Mouse (Mus musculus) forebrain, embryonic 11.5 days (tissue): Measurements from ENCODE around the gene Zfhx3. TPM values are rescaled to one million over a fixed set of nuclear protein-coding genes. Genes with fewer than 3 reads are reported as not detected.

Experiments used
- ATAC-seq: fragments of 200-750 bp; cut with Nextera tagmentation; replicated peaks from 2 replicates; pipeline ENCODE4 v1.8.0; 2017; ENCODE audit warnings: moderate TSS enrichment; ENCODE audit not compliant: low FRiP score
- DNase-seq: peaks from one replicate; pipeline ENCODE4 v3.0.0-alpha.2; 2017; ENCODE audit warnings: low spot score
- H3K27ac ChIP-seq: fragments of 300-500 bp; sonication (generic); 2 replicates; pipeline ENCODE4 v1.5.1; 2014; ENCODE audit warnings: low read depth, low read length
- H3K27me3 ChIP-seq: fragments of 300-500 bp; sonication (generic); 2 replicates; pipeline ENCODE4 v1.6.1; 2014; ENCODE audit warnings: mild to moderate bottlenecking, low read length, mixed read lengths; ENCODE audit not compliant: control insufficient read depth, insufficient read depth
- H3K36me3 ChIP-seq: fragments of 300-500 bp; sonication (generic); 2 replicates; pipeline ENCODE4 v1.6.1; 2014; ENCODE audit warnings: mild to moderate bottlenecking, low read length, moderate library complexity, mixed read lengths; ENCODE audit not compliant: control insufficient read depth, insufficient read depth
- H3K4me1 ChIP-seq: fragments of 300-500 bp; sonication (generic); replicated peaks from 2 replicates; pipeline ENCODE4 v1.6.1; 2014; ENCODE audit warnings: low read length, mixed read lengths; ENCODE audit not compliant: control insufficient read depth, insufficient read depth
- H3K4me2 ChIP-seq: fragments of 300-500 bp; sonication (generic); 2 replicates; pipeline ENCODE4 v1.6.1; 2014; ENCODE audit warnings: low read depth, mild to moderate bottlenecking, low read length, moderate library complexity, mixed read lengths; ENCODE audit not compliant: severe bottlenecking
- H3K4me3 ChIP-seq: fragments of 300-500 bp; sonication (generic); 2 replicates; pipeline ENCODE4 v1.5.1; 2014; ENCODE audit warnings: low read depth, low read length
- H3K9ac ChIP-seq: fragments of 300-500 bp; sonication (generic); 2 replicates; pipeline ENCODE4 v1.6.1; 2014; ENCODE audit warnings: low read length
- H3K9me3 ChIP-seq: fragments of 300-500 bp; sonication (generic); 2 replicates; pipeline ENCODE4 v1.6.1; 2016; ENCODE audit warnings: low read length, mixed read lengths; ENCODE audit not compliant: control insufficient read depth
- WGBS: fragments of 180-500 bp; shearing (Covaris S2); extraction: QIAGEN DNeasy Blood & Tissue Kit; methylation state at CpG from one replicate; pipeline ENCODE4 v1.1.7; 2014; 5-methylcytosine and 5-hydroxymethylcytosine counted together
- polyA plus RNA-seq: library from polyadenylated mRNA; unstranded; fragments of >200 nt; fragmentation: Nextera tagmentation; extraction: Ambion mirVana; gene quantifications from 2 replicates; pipeline ENCODE4 v1.2.1, GENCODE M21; 2014

Zfhx3 gene
- polyA plus RNA-seq, 1 experiment from 2014 or later, result 22.9 TPM

GRCm38 (mm10) chr8:108847356-108847755 is 904.9 kb downstream of the Zfhx3 start:
- H3K4me2 ChIP-seq, result no peak overlapping the region
- no peak overlapping the region for H3K9ac ChIP-seq
- H3K27me3 ChIP-seq, result no peaks in the 10 kb centered on the region
- no peak overlapping the region for H3K27ac ChIP-seq
- H3K4me1 ChIP-seq, result no peaks in the 10 kb centered on the region
- 75% methylated on average over 2 of the region's 2 CpGs for WGBS
- ATAC-seq (no peak), DNase-seq (no peak)
- H3K9me3 ChIP-seq, result no peaks in the 10 kb centered on the region
- no peak overlapping the region for H3K4me3 ChIP-seq
- H3K36me3 ChIP-seq, result no peaks in the 10 kb centered on the region; the same call in 1 of the 2 replicates

- ATAC-seq (no peak), DNase-seq (no peak)
- H3K9ac ChIP-seq, result no peak overlapping the region
- H3K4me2 ChIP-seq, result no peak overlapping the region
- H3K4me3 ChIP-seq, result no peak overlapping the region
- H3K36me3 ChIP-seq, result no peaks in the 10 kb centered on the region; the same call in 1 of the 2 replicates
- H3K27me3 ChIP-seq, result no peaks in the 10 kb centered on the region
- 0 out of 2 replicates have a peak, but pooled peaks cover 2% of the 10 kb centered on the region for H3K4me1 ChIP-seq
- no peaks in the 10 kb centered on the region for H3K9me3 ChIP-seq
- H3K27ac ChIP-seq, result no peak overlapping the region
- WGBS, result 79% methylated on average over 3 of the region's 3 CpGs
Measured at GRCm38 (mm10) chr8:108848484-108848883, 906.0 kb downstream of the Zfhx3 start.

- Histone ChIP-seq H3K27ac (no peak overlapping the region), H3K4me2 (no peak overlapping the region), H3K4me1 (peaks cover 2% of the 10 kb centered on the region; the same call in 1 of the 2 replicates), H3K4me3 (no peak overlapping the region), H3K9me3 (no peaks in the 10 kb centered on the region), H3K36me3 (no peaks in the 10 kb centered on the region; the same call in 1 of the 2 replicates), H3K27me3 (no peaks in the 10 kb centered on the region), H3K9ac (no peak overlapping the region)
- ATAC-seq (no peak), DNase-seq (no peak)
- 91% methylated on average over 10 of the region's 10 CpGs for WGBS
Measured at GRCm38 (mm10) chr8:108853028-108853427, 910.6 kb downstream of the Zfhx3 start.

GRCm38 (mm10) chr8:108854444-108855102 is 912.1 kb downstream of the Zfhx3 start:
- H3K27ac ChIP-seq, result no peak overlapping the region
- H3K27me3 ChIP-seq, result no peaks in the 10 kb centered on the region
- DNase-seq (no peak), ATAC-seq (no peak)
- peaks cover 2% of the 10 kb centered on the region; the same call in 1 of the 2 replicates for H3K4me1 ChIP-seq
- no peak overlapping the region for H3K4me3 ChIP-seq
- H3K4me2 ChIP-seq, result no peak overlapping the region
- WGBS, result 54% methylated on average over 12 of the region's 12 CpGs
- H3K36me3 ChIP-seq, result no peaks in the 10 kb centered on the region; the same call in 1 of the 2 replicates
- no peak overlapping the region; the same call in 1 of the 2 replicates for H3K9ac ChIP-seq
- no peaks in the 10 kb centered on the region for H3K9me3 ChIP-seq

- no peak for DNase-seq
- no peaks in the 10 kb centered on the region; the same call in 1 of the 2 replicates for H3K36me3 ChIP-seq
Measured at GRCm38 (mm10) chr8:108859001-108859400, 916.6 kb downstream of the Zfhx3 start.

GRCm38 (mm10) chr8:108859983-108860382 is 917.5 kb downstream of the Zfhx3 start:
- Histone ChIP-seq H3K9ac (no peak overlapping the region), H3K36me3 (no peaks in the 10 kb centered on the region; the same call in 1 of the 2 replicates)

More at GRCm38 (mm10) chr8:108859001-108859400, 916.6 kb downstream of the Zfhx3 start:
- 82% methylated on average over 8 of the region's 8 CpGs for WGBS
- Histone ChIP-seq H3K4me3 (no peak overlapping the region), H3K9ac (no peak overlapping the region), H3K9me3 (no peaks in the 10 kb centered on the region), H3K27me3 (no peaks in the 10 kb centered on the region), H3K27ac (no peak overlapping the region), H3K4me1 (no peaks in the 10 kb centered on the region; the same call in 1 of the 2 replicates), H3K4me2 (no peak overlapping the region)
- ATAC-seq, result no peak

GRCm38 (mm10) chr8:108863440-108863839 is 921.0 kb downstream of the Zfhx3 start:
- no peak overlapping the region for H3K4me3 ChIP-seq
- 84% methylated on average over 10 of the region's 10 CpGs for WGBS
- 0 out of 2 replicates have a peak, but pooled peaks cover 2% of the 10 kb centered on the region for H3K4me1 ChIP-seq
- no peaks in the 10 kb centered on the region for H3K36me3 ChIP-seq
- no peak overlapping the region for H3K4me2 ChIP-seq
- DNase-seq, result no peak
- H3K27me3 ChIP-seq, result no peaks in the 10 kb centered on the region
- no peak overlapping the region for H3K9ac ChIP-seq
- H3K9me3 ChIP-seq, result no peaks in the 10 kb centered on the region
- H3K27ac ChIP-seq, result no peak overlapping the region
- no peak for ATAC-seq

More at GRCm38 (mm10) chr8:108859983-108860382, 917.5 kb downstream of the Zfhx3 start:
- Histone ChIP-seq H3K9me3 (no peaks in the 10 kb centered on the region), H3K4me3 (no peak overlapping the region), H3K27ac (no peak overlapping the region), H3K4me1 (no peaks in the 10 kb centered on the region), H3K4me2 (no peak overlapping the region), H3K27me3 (no peaks in the 10 kb centered on the region)
- DNase-seq (no peak), ATAC-seq (no peak)
- WGBS, result 70% methylated on average over 9 of the region's 9 CpGs

- H3K4me1 ChIP-seq, result 0 out of 2 replicates have a peak, but pooled peaks cover 2% of the 10 kb centered on the region
Measured at GRCm38 (mm10) chr8:108866430-108866829, 924.0 kb downstream of the Zfhx3 start.

More at GRCm38 (mm10) chr8:108866430-108866829, 924.0 kb downstream of the Zfhx3 start:
- Histone ChIP-seq H3K27ac (no peak overlapping the region), H3K36me3 (no peaks in the 10 kb centered on the region), H3K27me3 (no peaks in the 10 kb centered on the region), H3K4me3 (no peak overlapping the region), H3K9ac (no peak overlapping the region), H3K9me3 (no peaks in the 10 kb centered on the region), H3K4me2 (no peak overlapping the region)
- WGBS, result 90% methylated on average over 7 of the region's 7 CpGs
- ATAC-seq, result no peak
- no peak for DNase-seq
